Mouse (Mus musculus) liver, embryonic 14.5 days (tissue): Measurements from ENCODE around the gene Myl3. TPM values are rescaled to one million over a fixed set of nuclear protein-coding genes. Genes with fewer than 3 reads are reported as not detected.

Source experiments
- ATAC-seq: fragments of 200-750 bp; cut with Nextera tagmentation; 2 replicates; pipeline ENCODE4 v1.8.0; 2017; ENCODE audit warnings: moderate number of reproducible peaks, mild to moderate bottlenecking, moderate library complexity; ENCODE audit not compliant: insufficient read depth
- DNase-seq, 3 experiments: peaks; one replicate each; pipeline ENCODE4 v3.0.0-alpha.2; 2012 to 2013; ENCODE audit warnings: low read depth in 3 of 3, low spot score in 3 of 3
- H3K27ac ChIP-seq: fragments of 300-500 bp; sonication (generic); 2 replicates; pipeline ENCODE4 v1.5.1; 2014; ENCODE audit warnings: moderate library complexity, mild to moderate bottlenecking, control low read depth, inconsistent platforms
- H3K27me3 ChIP-seq: fragments of 300-500 bp; sonication (generic); 2 replicates; pipeline ENCODE4 v1.6.1; 2014; ENCODE audit warnings: mild to moderate bottlenecking, low read length, moderate library complexity; ENCODE audit not compliant: control insufficient read depth, insufficient read depth
- H3K36me3 ChIP-seq: fragments of 300-500 bp; sonication (generic); replicated peaks from 2 replicates; pipeline ENCODE4 v1.6.1; 2014; ENCODE audit warnings: low read depth; ENCODE audit not compliant: control insufficient read depth, insufficient read depth
- H3K4me1 ChIP-seq, 2 experiments: fragments of 200-500 bp in 1 of 2; fragments of 300-500 bp in 1 of 2; sonication (generic) in 1 of 2; replicated peaks; 2 replicates each; pipeline ENCODE4 v1.6.1; 2012 to 2014; ENCODE audit warnings: antibody characterized with exemption in 1 of 2, inconsistent platforms in 1 of 2, low read length in 1 of 2; ENCODE audit not compliant: control insufficient read depth in 2 of 2, insufficient read depth in 2 of 2
- H3K4me2 ChIP-seq: fragments of 300-500 bp; sonication (generic); 2 replicates; pipeline ENCODE4 v1.6.1; 2014; ENCODE audit warnings: low read depth, mild to moderate bottlenecking, control low read depth, moderate library complexity
- H3K4me3 ChIP-seq, 2 experiments: fragments of 200-500 bp in 1 of 2; fragments of 300-500 bp in 1 of 2; sonication (generic) in 1 of 2; 2 replicates each; pipeline ENCODE4 v1.5.1; 2012 to 2014; ENCODE audit warnings: low read depth in 2 of 2, low read length in 2 of 2, mild to moderate bottlenecking in 2 of 2, control low read depth in 1 of 2, inconsistent platforms in 1 of 2, moderate library complexity in 1 of 2; ENCODE audit not compliant: insufficient read depth in 1 of 2
- H3K9ac ChIP-seq: fragments of 300-500 bp; sonication (generic); replicated peaks from 2 replicates; pipeline ENCODE4 v1.6.1; 2014; ENCODE audit warnings: mild to moderate bottlenecking, control low read depth, moderate library complexity
- H3K9me3 ChIP-seq: fragments of 300-500 bp; sonication (generic); 2 replicates; pipeline ENCODE4 v1.6.1; 2016; ENCODE audit warnings: low read length, mixed read lengths; ENCODE audit not compliant: control insufficient read depth
- CTCF ChIP-seq: IDR thresholded peaks from 2 replicates; pipeline ENCODE4 v1.5.1; 2016; ENCODE audit warnings: antibody characterized with exemption, low read depth, control low read depth
- EP300 ChIP-seq: IDR thresholded peaks from 2 replicates; pipeline ENCODE4 v1.6.1; 2016; ENCODE audit warnings: antibody characterized with exemption, low read depth
- WGBS: fragments of 180-500 bp; shearing (Covaris S2); extraction: QIAGEN DNeasy Blood & Tissue Kit; methylation state at CpG from one replicate; pipeline ENCODE4 v1.1.7; 2014; ENCODE audit not compliant: insufficient replicate concordance; 5-methylcytosine and 5-hydroxymethylcytosine counted together
- polyA plus RNA-seq, 2 experiments: library from polyadenylated mRNA; depleted of rRNA in 1 of 2; stranded (reverse) in 1 of 2; unstranded in 1 of 2; fragments of >200 nt; fragmentation: Nextera tagmentation in 1 of 2; extraction: Ambion mirVana in 1 of 2; gene quantifications; 2 replicates each; pipeline versions ENCODE4 v1.2.1 to v1.2.3; 2012 to 2014

Myl3 gene
- polyA plus RNA-seq, 2 experiments, result 0.18 TPM; not detected in 1

- no peak for DNase-seq
- Histone ChIP-seq H3K27me3 (no peaks in the 10 kb centered on the region), H3K9ac (no peak overlapping the region), H3K4me2 (no peak overlapping the region), H3K9me3 (no peaks in the 10 kb centered on the region), H3K4me3 (no peak overlapping the region), H3K4me1 (no peaks in the 10 kb centered on the region), H3K36me3 (no peaks in the 10 kb centered on the region), H3K27ac (no peak overlapping the region)
- 62% methylated on average over 2 of the region's 2 CpGs for WGBS
- TF ChIP-seq EP300, result no peak
- TF ChIP-seq CTCF, result no peak
- no peak for ATAC-seq
Measured at GRCm38 (mm10) chr9:110763405-110763804, 21.7 kb downstream of the Myl3 start.

DNA sequence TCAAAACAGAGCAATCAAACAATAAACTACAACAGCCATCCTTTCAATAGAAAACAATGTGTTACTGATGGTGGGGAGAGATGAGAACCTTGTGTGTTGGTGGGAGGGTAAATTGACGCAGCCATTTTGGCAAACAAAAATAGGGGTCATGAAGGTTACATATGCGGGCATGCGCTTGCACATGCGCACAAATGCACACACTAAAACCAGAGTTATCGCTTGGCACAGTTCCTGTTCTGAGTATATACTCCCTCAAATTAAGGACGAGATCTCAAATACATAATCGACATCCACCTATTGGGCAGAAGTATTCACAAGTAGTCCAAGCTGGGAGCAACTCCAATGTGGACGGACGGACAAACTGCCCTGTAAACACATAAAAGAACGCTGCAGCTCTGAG, 30.7 kb downstream of the Myl3 start:
- WGBS, result 80% methylated on average over 10 of the region's 10 CpGs
- Histone ChIP-seq H3K9ac (no peak overlapping the region), H3K4me2 (no peak overlapping the region), H3K9me3 (no peaks in the 10 kb centered on the region), H3K27ac (no peak overlapping the region), H3K27me3 (no peaks in the 10 kb centered on the region), H3K36me3 (no peaks in the 10 kb centered on the region), H3K4me3 (no peak overlapping the region), H3K4me1 (no peaks in the 10 kb centered on the region)
- ATAC-seq, result no peak
- TF ChIP-seq CTCF (no peak), EP300 (no peak)
- DNase-seq, result no peak

DNA sequence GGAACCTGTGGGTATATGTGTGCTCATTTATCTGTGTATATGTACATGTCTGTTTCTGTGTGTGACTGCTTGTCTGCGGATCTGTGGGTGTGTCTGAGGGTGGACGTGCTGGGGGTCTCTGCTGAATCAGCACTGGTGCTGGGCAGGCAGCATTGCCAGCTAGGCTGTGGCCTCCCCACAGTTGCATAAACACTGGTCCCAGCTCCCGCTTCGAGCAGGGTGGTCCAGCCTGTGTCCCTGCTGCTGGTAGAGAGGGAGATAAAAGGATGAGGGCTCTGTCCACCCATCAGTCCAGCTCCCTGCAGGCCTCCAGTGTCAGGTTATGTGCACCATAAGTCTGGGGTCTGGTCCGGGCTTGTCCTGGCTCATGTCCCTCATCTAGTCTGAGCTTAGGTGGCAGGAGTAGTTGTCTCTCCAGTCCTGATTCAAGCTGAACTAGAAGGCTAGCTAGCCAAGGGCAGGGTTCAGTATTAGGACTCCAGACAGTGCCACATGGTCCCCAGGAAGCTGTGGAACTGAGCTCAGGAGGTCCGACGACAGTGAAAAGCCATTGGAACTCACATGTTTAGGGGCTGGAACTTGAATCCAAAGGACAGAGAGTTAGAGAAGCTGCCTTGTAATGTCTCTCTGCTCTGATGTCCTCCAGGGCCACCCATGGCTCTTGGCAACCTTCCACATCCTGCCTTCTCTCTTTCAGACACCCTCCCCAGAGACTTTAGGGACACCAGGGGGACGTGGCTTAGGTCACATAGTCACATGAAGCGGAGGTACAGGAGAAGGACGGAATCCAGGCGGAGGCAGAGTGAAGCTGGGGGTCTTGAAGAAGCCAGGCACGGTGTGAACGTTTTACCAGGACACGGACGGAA, 33.0 kb downstream of the Myl3 start:
- 69% methylated on average over 15 of the region's 15 CpGs for WGBS
- no peaks in the 10 kb centered on the region for H3K27me3 ChIP-seq
- H3K9ac ChIP-seq, result no peak overlapping the region
- no peak overlapping the region for H3K4me2 ChIP-seq
- TF ChIP-seq CTCF (no peak), EP300 (no peak)
- no peaks in the 10 kb centered on the region for H3K36me3 ChIP-seq
- H3K27ac ChIP-seq, result no peak overlapping the region
- ATAC-seq (no peak), DNase-seq (no peak)
- no peak overlapping the region for H3K4me3 ChIP-seq
- H3K9me3 ChIP-seq, result no peaks in the 10 kb centered on the region
- H3K4me1 ChIP-seq, result no peaks in the 10 kb centered on the region

DNA sequence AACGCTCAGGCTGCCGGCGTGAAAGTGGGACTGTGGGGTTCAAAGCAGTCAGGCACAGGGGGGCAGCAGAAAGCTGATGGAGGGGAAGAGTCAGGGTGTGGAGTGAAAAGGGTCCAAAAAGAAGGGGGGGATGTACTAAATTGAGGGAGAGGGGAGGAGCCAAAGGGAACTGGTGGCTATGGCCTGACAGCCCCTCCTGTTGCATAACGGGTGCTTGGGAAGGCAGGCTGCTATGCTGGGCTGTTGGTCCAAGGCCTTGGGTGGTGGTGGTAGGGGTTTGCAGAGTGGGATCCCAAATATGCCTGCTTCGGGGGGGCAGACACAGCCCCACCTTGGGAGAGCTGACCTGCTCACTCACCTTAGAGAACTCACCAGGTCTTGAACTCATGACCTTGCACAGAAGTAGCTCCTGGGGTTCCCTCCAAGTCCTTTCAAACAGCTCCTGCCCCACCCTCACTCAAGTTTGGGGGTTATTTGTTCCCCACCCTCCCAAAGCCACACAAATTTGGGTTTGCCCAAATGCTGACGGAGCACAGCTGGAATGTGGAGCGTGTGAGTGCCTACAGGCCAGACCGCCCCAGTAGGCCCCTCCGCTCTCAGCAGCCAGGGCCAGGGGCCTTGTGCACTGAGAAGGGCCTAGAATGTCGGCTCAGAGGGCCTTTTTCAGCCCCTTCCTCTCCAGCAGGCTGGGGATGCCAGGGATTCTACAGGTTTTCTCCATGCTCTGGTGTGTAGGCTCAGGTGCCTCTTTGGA, 33.8 kb downstream of the Myl3 start:
- Histone ChIP-seq H3K4me2 (no peak overlapping the region), H3K9ac (no peak overlapping the region), H3K36me3 (no peaks in the 10 kb centered on the region), H3K27me3 (peaks cover 1% of the 10 kb centered on the region), H3K27ac (no peak overlapping the region), H3K4me1 (no peaks in the 10 kb centered on the region), H3K4me3 (no peak overlapping the region), H3K9me3 (no peaks in the 10 kb centered on the region)
- ATAC-seq, result no peak
- no peak for TF ChIP-seq EP300
- TF ChIP-seq CTCF, result no peak
- no peak for DNase-seq
- 70% methylated on average over 10 of the region's 10 CpGs for WGBS

- Histone ChIP-seq H3K4me2 (no peak overlapping the region), H3K9ac (no peak overlapping the region), H3K4me3 (no peak overlapping the region), H3K27ac (no peak overlapping the region), H3K36me3 (no peaks in the 10 kb centered on the region), H3K4me1 (peaks cover 0 to 3% of the 10 kb centered on the region in 2 experiments; a peak in 1 of 4 replicates), H3K27me3 (peaks cover 3% of the 10 kb centered on the region), H3K9me3 (no peaks in the 10 kb centered on the region)
- TF ChIP-seq CTCF (no peak), EP300 (no peak)
- ATAC-seq (no peak), DNase-seq (no peak)
- WGBS, result 67% methylated on average over 1 of the region's 1 CpGs
Measured at GRCm38 (mm10) chr9:110778100-110778499, 36.4 kb downstream of the Myl3 start.
